Mouse (Mus musculus) embryonic fibroblast, embryonic 13.5 days (primary cell): ENCODE results near the gene Gm3488.
"Not testable (repeated sequence)": the region's sequence is repeated elsewhere in the genome, so short reads cannot be mapped to it uniquely, and the experiment has no call there.

Experiments
- CTCF ChIP-seq: IDR thresholded peaks from 2 replicates; pipeline ENCODE4 v1.5.1; 2011; ENCODE audit warnings: mild to moderate bottlenecking, control low read depth, low read length, moderate library complexity, borderline replicate concordance; ENCODE audit not compliant: insufficient read depth
- POLR2A ChIP-seq: IDR thresholded peaks from 2 replicates; pipeline ENCODE4 v1.6.1; 2011; ENCODE audit warnings: low read depth, mild to moderate bottlenecking, control low read depth, low read length, moderate library complexity

DNA sequence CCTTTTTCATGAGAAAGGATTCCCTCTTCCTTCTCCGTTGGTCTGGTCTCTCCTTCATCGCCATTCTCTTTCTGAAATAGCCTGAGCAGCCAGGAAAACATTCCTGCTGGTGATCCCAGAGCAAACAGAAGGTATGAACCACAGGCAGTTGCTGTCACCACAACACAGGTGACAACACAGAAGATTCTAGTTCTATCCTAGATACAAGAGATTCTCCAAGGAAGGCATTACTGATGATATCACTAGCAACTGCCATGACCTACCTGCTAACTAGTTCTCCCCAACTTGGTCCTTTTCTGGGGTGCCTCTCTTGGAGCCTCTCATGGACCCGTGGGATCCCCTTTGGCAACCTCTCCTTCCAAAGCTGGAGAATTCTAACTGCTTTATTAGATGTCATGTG is 23.7 kb upstream of the Gm3488 start, which contains the start of gene Gm8246:
- not testable (repeated sequence) for TF ChIP-seq POLR2A, CTCF
